Mouse (Mus musculus): ENCODE data around the gene Reck.

DNA sequence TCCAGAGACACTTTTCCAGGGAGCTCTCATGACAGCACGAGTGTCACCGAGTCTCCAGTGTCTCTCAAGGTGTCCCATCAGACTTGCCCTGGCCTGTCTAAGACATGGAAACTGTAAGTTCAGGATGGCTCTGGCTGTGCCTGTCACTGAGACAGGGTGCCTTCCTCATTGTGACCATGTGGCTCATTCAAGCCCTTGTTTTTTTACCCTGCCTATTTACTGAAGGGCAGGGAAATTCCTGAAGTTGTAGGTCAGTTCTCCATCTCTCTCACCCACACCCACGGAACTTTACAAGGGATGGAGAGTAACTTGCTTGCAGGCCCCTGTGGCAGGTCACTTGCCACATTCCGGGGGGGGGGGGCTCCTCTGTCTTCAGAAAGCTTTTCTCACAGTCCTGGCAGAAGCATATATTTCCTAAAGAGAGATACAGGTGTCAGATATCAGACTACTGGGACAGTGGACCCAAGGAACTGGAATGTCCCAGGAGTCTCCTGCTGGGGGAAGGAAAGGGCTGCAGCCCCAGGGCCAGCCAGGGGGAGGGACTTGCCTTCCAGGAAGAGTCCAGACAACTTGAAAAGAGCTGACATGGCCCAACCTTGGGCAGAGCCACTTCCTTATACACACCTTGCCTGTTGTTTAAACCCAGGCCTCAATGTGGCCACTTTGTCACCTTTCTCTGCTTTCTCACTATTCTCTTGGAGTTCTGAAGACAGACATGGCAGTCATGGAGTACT is 89.8 kb downstream of the Reck start:
- TF ChIP-seq EP300 (IDR thresholded peaks at IDR 0.05; ENCODE audit: low read depth) (no peak), CTCF (IDR thresholded peaks at IDR 0.05; ENCODE audit: low read depth) (no peak)

Measured in liver, embryonic 14.5 days (tissue).